ENCODE assay signal across 26 mouse cellular contexts in genomic region chr10:85879886-85880486, GRCm38 (mm10). TPM values are rescaled to one million over a fixed set of nuclear protein-coding genes. Genes with fewer than 3 reads are reported as not detected.
A peak's percentile ranks its signal among the peaks of the same experiment; 100 is the strongest.
DNase-seq lines count a peak whose midpoint lies in the region; ATAC-seq and TF ChIP-seq lines count a peak whose summit lies in the region.
"Had no signal": no experiment of that assay in that cellular context is flagged by ENCODE, and none has a peak within 500 bp of the region (broad histone marks: within the 10 kb centered on the region; RNA-seq: fewer than 3 reads in every experiment).

No protein-coding gene starts in this region.

- no peaks in the 10 kb centered on the region for H3K9me3 ChIP-seq in kidney, postnatal 0 days (replicated peaks; ENCODE audit: low read length)
- H3K9me3 ChIP-seq in lung, embryonic 16.5 days (ENCODE audit: control insufficient read depth, low read length), result no peaks in the 10 kb centered on the region
- no peaks in the 10 kb centered on the region for H3K9me3 ChIP-seq in ES-E14 (ENCODE audit: control insufficient read depth, insufficient read depth, low read depth, low read length)
- H3K9me3 ChIP-seq: embryonic facial prominence, embryonic 10.5 days; embryonic facial prominence, embryonic 12.5 days; forebrain, embryonic 13.5 days; forebrain, embryonic 15.5 days had no signal

- H3K36me3 ChIP-seq in kidney, postnatal 0 days (ENCODE audit: insufficient read depth, low read length), result peaks cover 53% of the 10 kb centered on the region; the same call in 1 of the 2 replicates
- peaks cover 48% of the 10 kb centered on the region for H3K36me3 ChIP-seq in lung, embryonic 16.5 days (ENCODE audit: control insufficient read depth, insufficient read depth, low read length)
- H3K36me3 ChIP-seq in ES-E14 (ENCODE audit: control insufficient read depth, insufficient read depth, low read length, poor library complexity, severe bottlenecking), result peaks cover 44% of the 10 kb centered on the region

- TF ChIP-seq CTCF in kidney, postnatal 0 days (IDR thresholded peaks at IDR 0.05; ENCODE audit: low read depth), result no peak

- no peaks in the 10 kb centered on the region for H3K4me1 ChIP-seq in kidney, postnatal 0 days (replicated peaks; ENCODE audit: insufficient read depth, low read length)
- no peaks in the 10 kb centered on the region for H3K4me1 ChIP-seq in lung, embryonic 16.5 days (replicated peaks; ENCODE audit: control insufficient read depth, insufficient read depth, low read length)
- no peaks in the 10 kb centered on the region for H3K4me1 ChIP-seq in ES-E14 (ENCODE audit: control insufficient read depth in 2 of 2, insufficient read depth in 2 of 2, low read length in 2 of 2, poor library complexity in 1 of 2)
- H3K4me1 ChIP-seq: embryonic facial prominence, embryonic 10.5 days; embryonic facial prominence, embryonic 12.5 days; forebrain, embryonic 13.5 days; forebrain, embryonic 15.5 days had no signal

- DNase-seq in heart, adult 11 months, result peak; percentile 76
- no peak for DNase-seq in heart, adult 18-20 months
- DNase-seq in kidney, postnatal 0 days (ENCODE audit: low spot score), result no peak
- no peak for DNase-seq in kidney, adult 11 months
- DNase-seq in lung, postnatal 25 days (ENCODE audit: low spot score), result no peak
- no peak for DNase-seq in ES-E14 (ENCODE audit: low read depth, low spot score)
- DNase-seq: adrenal gland, adult 2 months; adrenal gland, postnatal 10 days; adrenal gland, postnatal 25 days; B cell, adult 2 months; cerebellum, adult 11 months; cerebellum, adult 18-20 months; cerebellum, adult 8-10 months; cerebellum, adult 9-11 months; cerebellum, postnatal 14 days; cerebellum, postnatal 36 days; embryo, embryonic 11 days had no signal

- H3K4me2 ChIP-seq in kidney, postnatal 0 days (ENCODE audit: low read length), result no peak overlapping the region
- no peak overlapping the region for H3K4me2 ChIP-seq in lung, embryonic 16.5 days (ENCODE audit: low read depth, low read length)
- H3K4me2 ChIP-seq: embryonic facial prominence, embryonic 12.5 days; forebrain, embryonic 13.5 days; forebrain, embryonic 15.5 days had no signal

- peak; percentile 13; the same call in 1 of the 2 replicates for ATAC-seq in kidney, postnatal 0 days (replicated peaks; ENCODE audit: low FRiP score, low read depth)
- ATAC-seq in lung, embryonic 16.5 days (ENCODE audit: low read depth), result peak; percentile 60; the same call in 1 of the 2 replicates
- ATAC-seq: CD4-positive, CD25-positive, alpha-beta regulatory T cell, adult 4 months; forebrain, embryonic 13.5 days; forebrain, embryonic 15.5 days had no signal

- H3K27me3 ChIP-seq in kidney, postnatal 0 days (ENCODE audit: insufficient read depth, low read length), result no peaks in the 10 kb centered on the region
- H3K27me3 ChIP-seq in lung, embryonic 16.5 days (ENCODE audit: control insufficient read depth, insufficient read depth, low read depth, low read length), result no peaks in the 10 kb centered on the region
- H3K27me3 ChIP-seq: CH12.LX; embryonic facial prominence, embryonic 12.5 days; forebrain, embryonic 13.5 days; forebrain, embryonic 15.5 days had no signal

- no peak overlapping the region for H3K9ac ChIP-seq in kidney, postnatal 0 days (ENCODE audit: low read depth, low read length)
- H3K9ac ChIP-seq in lung, embryonic 16.5 days (ENCODE audit: low read length), result no peak overlapping the region
- H3K9ac ChIP-seq in ES-E14 (ENCODE audit: insufficient read depth, low read depth, low read length, poor library complexity, severe bottlenecking), result no peak overlapping the region
- H3K9ac ChIP-seq: embryonic facial prominence, embryonic 12.5 days; forebrain, embryonic 13.5 days; forebrain, embryonic 15.5 days had no signal

- H3K27ac ChIP-seq in kidney, postnatal 0 days, result no peak overlapping the region
- H3K27ac ChIP-seq in lung, embryonic 16.5 days (ENCODE audit: low read length), result no peak overlapping the region
- H3K27ac ChIP-seq in ES-E14 (ENCODE audit: insufficient read depth, low read depth, low read length, poor library complexity, severe bottlenecking), result peak overlapping the region; percentile 28; the same call in 1 of the 2 replicates
- H3K27ac ChIP-seq: embryonic facial prominence, embryonic 10.5 days; embryonic facial prominence, embryonic 12.5 days; forebrain, embryonic 13.5 days; forebrain, embryonic 15.5 days had no signal

- in situ Hi-C loops in ES-E14 (cut with MboI; ENCODE audit: low sequenced_read_pairs in 2 of 2, unreplicated experiment in 2 of 2), result no loop called here

- WGBS in kidney, postnatal 0 days, result 78% methylated on average over 8 of the region's 8 CpGs
- 65% methylated on average over 8 of the region's 8 CpGs for WGBS in lung, embryonic 16.5 days

- no peak overlapping the region for H3K4me3 ChIP-seq in kidney, postnatal 0 days (replicated peaks; ENCODE audit: low read depth, low read length)
- H3K4me3 ChIP-seq in lung, embryonic 16.5 days (ENCODE audit: low read length), result no peak overlapping the region
- H3K4me3 ChIP-seq in ES-E14 (ENCODE audit: insufficient read depth in 1 of 2, low read depth in 1 of 2, low read length in 2 of 2, poor library complexity in 1 of 2, severe bottlenecking in 1 of 2), result no peak overlapping the region
- H3K4me3 ChIP-seq: embryonic facial prominence, embryonic 10.5 days; embryonic facial prominence, embryonic 12.5 days; forebrain, embryonic 13.5 days; forebrain, embryonic 15.5 days had no signal

TF ChIP-seq in ES-E14, 5 proteins besides CTCF, POLR2A, EP300 and RAD21:
- TF ChIP-seq CHD2 (IDR thresholded peaks at IDR 0.05; ENCODE audit: low read depth, low read length) (no peak), HCFC1 (IDR thresholded peaks at IDR 0.05; ENCODE audit: borderline replicate concordance, insufficient read depth, low read length) (no peak), ZC3H11A (IDR thresholded peaks at IDR 0.05; ENCODE audit: borderline replicate concordance, low read depth, low read length) (no peak), ZNF384 (IDR thresholded peaks at IDR 0.05; ENCODE audit: low read depth, low read length) (no peak), MAFK (IDR thresholded peaks at IDR 0.05; ENCODE audit: insufficient read depth, low read depth, low read length) (no peak)

RNA-seq across cellular contexts. Expression of gene Prdm4, which starts 37.0 kb away (rescaled TPM):
- 10 to 100 TPM; 11.2 to 12.4 TPM for total RNA-seq in heart, adult 18-20 months (2021)
- 10.9 and 11.4 TPM in 2 replicates for polyA plus RNA-seq in kidney, postnatal 0 days (2015; fragmentation: Nextera tagmentation; extraction: Ambion mirVana)
- polyA plus RNA-seq in lung, embryonic 16.5 days (2015; fragmentation: Nextera tagmentation; extraction: Ambion mirVana), result 11.1 and 11.5 TPM in 2 replicates
- 35.6 and 36.2 TPM in 2 replicates for total RNA-seq in ES-E14 (2012; rRNA removed)

RNA-seq across cellular contexts. Expression of gene Ascl4, which starts 47.5 kb away (rescaled TPM):
- not detected for total RNA-seq in heart, adult 18-20 months (2021)
- polyA plus RNA-seq in kidney, postnatal 0 days (2015; fragmentation: Nextera tagmentation; extraction: Ambion mirVana), result 1.6 and 1.7 TPM in 2 replicates
- polyA plus RNA-seq in lung, embryonic 16.5 days (2015; fragmentation: Nextera tagmentation; extraction: Ambion mirVana), result 0.10 and 0.19 TPM in 2 replicates
- total RNA-seq in ES-E14 (2012; rRNA removed), result 0.48 and 0.54 TPM in 2 replicates
- total RNA-seq: adrenal gland, adult 2 months; adrenal gland, postnatal 25 days; common myeloid progenitor, adult 5-6 weeks; MEL had no signal
- polyA plus RNA-seq: adrenal gland, adult 2 months had no signal

RNA-seq across cellular contexts. Expression of gene Pwp1, which starts 50.7 kb away (rescaled TPM):
- 10 to 100 TPM; 16.0 to 16.1 TPM for total RNA-seq in heart, adult 18-20 months (2021)
- polyA plus RNA-seq in kidney, postnatal 0 days (2015; fragmentation: Nextera tagmentation; extraction: Ambion mirVana), result 55.6 and 59.4 TPM in 2 replicates
- 70.0 and 72.3 TPM in 2 replicates for polyA plus RNA-seq in lung, embryonic 16.5 days (2015; fragmentation: Nextera tagmentation; extraction: Ambion mirVana)
- total RNA-seq in ES-E14 (2012; rRNA removed), result 58.4 and 71.9 TPM in 2 replicates
